Mouse (Mus musculus): ENCODE results near the gene Gm9045.
"Not testable (repeated sequence)": the region's sequence is repeated elsewhere in the genome, so short reads cannot be mapped to it uniquely, and the experiment has no call there.

Gene Gm9045

DNA sequence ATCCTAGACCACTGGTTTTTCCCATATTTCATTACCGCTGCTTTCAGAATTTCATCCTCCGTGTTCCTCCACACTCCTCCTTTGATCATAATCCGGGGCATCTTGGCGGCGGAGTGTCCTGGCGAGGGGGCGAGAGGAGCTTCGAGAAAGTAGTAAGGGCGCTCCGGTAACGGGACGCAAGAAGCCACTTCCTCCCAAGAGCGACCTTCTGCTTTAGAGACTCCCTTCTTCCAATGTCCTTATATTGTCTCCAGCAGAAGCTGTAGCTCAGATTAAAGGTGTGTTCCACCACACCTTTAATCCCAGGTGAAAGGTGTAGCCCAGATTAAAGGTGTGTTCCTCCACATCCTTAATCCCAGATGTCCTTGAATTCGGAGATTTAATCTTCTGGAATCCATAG, at the start of gene Gm9045:
Gene Gm9045 (minus strand): TSS at position 101 of the 400 bp plus-strand sequence.
- DNase-seq = not testable (repeated sequence)

DNA sequence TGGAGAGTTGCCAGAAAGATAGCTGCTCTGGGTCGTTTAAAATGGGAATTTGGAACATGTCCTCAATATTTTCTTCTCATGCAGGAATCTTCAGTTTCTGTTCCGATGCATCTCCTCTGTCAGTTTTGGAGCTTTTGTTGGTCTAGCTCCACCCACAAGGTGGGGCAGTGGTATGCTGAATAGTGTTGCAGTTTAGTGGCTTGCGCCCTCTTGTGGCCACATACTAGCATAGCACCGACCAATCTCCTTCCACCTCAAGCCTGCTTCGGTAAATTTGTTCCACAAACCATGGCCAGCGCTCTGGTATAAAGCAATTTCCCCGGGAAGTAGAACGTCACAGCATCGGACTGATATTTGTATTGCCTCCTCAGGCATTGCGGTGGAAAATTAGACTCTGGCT, 32.8 kb upstream of the Gm9045 start:
- peak; percentile 43 for DNase-seq

DNA sequence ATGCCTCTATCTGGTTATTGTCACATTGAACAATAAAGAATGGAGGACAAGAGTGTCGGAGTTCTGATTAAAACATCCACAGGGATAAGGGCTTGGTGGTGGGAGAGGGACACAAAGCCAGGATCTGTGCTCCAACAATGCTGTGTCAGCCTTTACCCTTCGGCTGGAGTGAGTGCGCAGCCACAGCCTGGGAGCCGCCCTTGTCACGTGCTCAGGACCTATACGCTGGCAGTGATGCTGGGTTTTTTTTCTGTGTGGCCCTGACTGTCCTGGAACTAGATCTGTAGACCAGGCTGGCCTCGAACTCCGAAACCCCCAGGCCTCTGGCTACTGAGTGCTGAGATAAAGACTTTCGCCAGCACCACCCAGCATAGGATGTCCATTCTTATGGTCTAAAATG, 31.9 kb upstream of the Gm9045 start:
- no peak for DNase-seq

DNA sequence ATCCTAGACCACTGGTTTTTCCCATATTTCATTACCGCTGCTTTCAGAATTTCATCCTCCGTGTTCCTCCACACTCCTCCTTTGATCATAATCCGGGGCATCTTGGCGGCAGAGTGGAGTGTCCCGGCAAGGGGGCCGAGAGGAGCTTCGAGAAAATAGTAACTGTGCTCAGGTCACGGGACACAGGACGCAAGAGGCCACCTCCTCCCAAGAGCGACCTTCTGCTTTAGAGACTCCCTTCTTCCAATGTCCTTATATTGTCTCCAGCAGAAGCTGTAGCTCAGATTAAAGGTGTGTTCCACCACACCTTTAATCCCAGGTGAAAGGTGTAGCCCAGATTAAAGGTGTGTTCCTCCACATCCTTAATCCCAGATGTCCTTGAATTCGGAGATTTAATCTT, 16.4 kb upstream of the Gm9045 start, which contains the start of gene Gm9049:
Gene Gm9049 (minus strand): TSS at position 101 of the 400 bp plus-strand sequence.
- DNase-seq = not testable (repeated sequence)

DNA sequence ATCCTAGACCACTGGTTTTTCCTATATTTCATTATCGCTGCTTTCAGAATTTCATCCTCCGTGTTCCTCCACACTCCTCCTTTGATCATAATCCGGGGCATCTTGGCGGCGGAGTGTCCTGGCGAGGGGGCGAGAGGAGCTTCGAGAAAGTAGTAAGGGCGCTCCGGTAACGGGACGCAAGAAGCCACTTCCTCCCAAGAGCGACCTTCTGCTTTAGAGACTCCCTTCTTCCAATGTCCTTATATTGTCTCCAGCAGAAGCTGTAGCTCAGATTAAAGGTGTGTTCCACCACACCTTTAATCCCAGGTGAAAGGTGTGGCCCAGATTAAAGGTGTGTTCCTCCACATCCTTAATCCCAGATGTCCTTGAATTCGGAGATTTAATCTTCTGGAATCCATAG, 10.9 kb upstream of the Gm9045 start, which contains the start of gene Gm9048:
Gene Gm9048 (minus strand): TSS at position 101 of the 400 bp plus-strand sequence.
- DNase-seq = not testable (repeated sequence)

DNA sequence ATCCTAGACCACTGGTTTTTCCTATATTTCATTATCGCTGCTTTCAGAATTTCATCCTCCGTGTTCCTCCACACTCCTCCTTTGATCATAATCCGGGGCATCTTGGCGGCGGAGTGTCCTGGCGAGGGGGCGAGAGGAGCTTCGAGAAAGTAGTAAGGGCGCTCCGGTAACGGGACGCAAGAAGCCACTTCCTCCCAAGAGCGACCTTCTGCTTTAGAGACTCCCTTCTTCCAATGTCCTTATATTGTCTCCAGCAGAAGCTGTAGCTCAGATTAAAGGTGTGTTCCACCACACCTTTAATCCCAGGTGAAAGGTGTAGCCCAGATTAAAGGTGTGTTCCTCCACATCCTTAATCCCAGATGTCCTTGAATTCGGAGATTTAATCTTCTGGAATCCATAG, 5.5 kb upstream of the Gm9045 start, which contains the start of gene Gm9046:
Gene Gm9046 (minus strand): TSS at position 101 of the 400 bp plus-strand sequence.
- not testable (repeated sequence) for DNase-seq

DNA sequence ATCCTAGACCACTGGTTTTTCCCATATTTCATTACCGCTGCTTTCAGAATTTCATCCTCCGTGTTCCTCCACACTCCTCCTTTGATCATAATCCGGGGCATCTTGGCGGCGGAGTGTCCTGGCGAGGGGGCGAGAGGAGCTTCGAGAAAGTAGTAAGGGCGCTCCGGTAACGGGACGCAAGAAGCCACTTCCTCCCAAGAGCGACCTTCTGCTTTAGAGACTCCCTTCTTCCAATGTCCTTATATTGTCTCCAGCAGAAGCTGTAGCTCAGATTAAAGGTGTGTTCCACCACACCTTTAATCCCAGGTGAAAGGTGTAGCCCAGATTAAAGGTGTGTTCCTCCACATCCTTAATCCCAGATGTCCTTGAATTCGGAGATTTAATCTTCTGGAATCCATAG, 5.3 kb downstream of the Gm9045 start, which contains the start of gene Gm9044:
Gene Gm9044 (minus strand): TSS at position 101 of the 400 bp plus-strand sequence.
- not testable (repeated sequence) for DNase-seq

DNA sequence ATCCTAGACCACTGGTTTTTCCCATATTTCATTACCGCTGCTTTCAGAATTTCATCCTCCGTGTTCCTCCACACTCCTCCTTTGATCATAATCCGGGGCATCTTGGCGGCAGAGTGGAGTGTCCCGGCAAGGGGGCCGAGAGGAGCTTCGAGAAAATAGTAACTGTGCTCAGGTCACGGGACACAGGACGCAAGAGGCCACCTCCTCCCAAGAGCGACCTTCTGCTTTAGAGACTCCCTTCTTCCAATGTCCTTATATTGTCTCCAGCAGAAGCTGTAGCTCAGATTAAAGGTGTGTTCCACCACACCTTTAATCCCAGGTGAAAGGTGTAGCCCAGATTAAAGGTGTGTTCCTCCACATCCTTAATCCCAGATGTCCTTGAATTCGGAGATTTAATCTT, 10.8 kb downstream of the Gm9045 start, which contains the start of gene Gm9040:
Gene Gm9040 (minus strand): TSS at position 101 of the 400 bp plus-strand sequence.
- not testable (repeated sequence) for DNase-seq

DNA sequence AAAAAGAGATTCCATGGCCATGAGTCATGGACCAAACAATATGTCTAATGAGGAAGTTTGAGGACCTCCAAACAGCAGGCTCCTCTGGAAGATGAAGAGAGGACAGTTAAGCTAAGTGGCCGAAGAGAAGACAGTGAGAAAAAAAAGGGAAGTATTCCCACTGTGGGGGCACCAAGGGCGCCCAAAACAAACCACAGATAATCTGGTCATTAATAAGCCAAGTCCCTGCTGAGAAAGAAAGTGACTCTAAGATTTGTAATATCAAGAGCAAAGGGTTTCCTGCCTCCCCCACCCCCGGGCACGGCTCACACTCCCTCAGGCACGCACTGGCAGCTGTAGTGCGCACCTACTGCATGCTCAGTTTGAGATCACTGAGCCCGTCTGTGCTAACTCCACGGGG, 18.6 kb downstream of the Gm9045 start:
- no peak for DNase-seq

DNA sequence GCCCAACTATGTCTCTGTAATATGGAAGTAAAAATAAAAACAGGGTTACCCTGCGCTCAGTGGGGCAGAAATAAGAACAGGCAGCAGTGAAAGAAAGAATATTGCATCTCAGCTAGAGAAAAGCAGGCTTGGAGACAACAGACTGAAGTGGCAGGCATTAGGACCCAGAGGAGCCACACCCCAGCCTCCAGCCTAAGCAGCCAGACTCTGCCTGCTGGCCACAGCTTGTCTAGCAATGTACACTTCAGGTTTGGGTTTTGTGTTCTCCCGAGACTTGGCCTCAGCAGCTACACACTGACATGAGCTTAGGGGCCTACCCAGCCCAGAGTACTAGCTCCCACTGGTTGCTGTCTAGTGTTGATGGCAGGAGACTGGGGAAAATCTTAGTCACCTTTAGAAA, 35.5 kb downstream of the Gm9045 start:
- not testable (repeated sequence) for DNase-seq

DNA sequence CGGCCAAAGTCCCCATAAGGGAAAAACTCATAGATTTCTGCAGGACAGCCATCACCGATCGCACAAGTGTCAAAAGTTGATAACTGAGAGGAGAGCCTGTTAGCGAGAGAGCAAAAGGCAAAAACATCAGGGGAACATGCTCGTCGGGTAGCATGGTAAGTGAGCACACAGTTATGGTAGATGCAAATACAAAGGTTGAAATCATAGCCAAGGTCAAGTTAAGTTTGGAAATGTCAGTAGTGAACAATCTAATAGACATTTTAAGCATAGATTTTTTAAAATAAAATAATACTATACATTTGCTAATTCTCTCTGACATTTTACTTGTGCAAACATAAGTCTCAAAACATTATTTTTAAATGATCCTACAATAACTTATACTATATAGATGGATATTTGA, 42.7 kb downstream of the Gm9045 start, which contains the start of gene Iltifb:
Gene Iltifb (minus strand): TSS at position 101 of the 400 bp plus-strand sequence.
- DNase-seq = no peak

Measured in cerebellum, adult 8-10 months (tissue).